Mouse (Mus musculus) lung, adult 2 months (tissue): Measurements from ENCODE around the gene Gm10840.

Experiments used
- CTCF ChIP-seq: fragments of 200-500 bp; IDR thresholded peaks from 2 replicates; pipeline ENCODE4 v1.5.1; 2011; ENCODE audit warnings: mild to moderate bottlenecking, low read length, control low read depth; ENCODE audit not compliant: insufficient read depth
- POLR2A ChIP-seq: fragments of 200-500 bp; IDR thresholded peaks from 2 replicates; pipeline ENCODE4 v1.6.1; 2011; ENCODE audit warnings: low read depth, mild to moderate bottlenecking, control low read depth, low read length, borderline replicate concordance; ENCODE audit errors: extremely low read depth

- TF ChIP-seq POLR2A = no peak
- TF ChIP-seq CTCF = no peak
These were observed 14.4 kb downstream of the Gm10840 start for GRCm38 (mm10) chr11:106175081-106175480.
